Mouse (Mus musculus) c-Kit-negative CD71-positive TER-119-positive erythroid progenitor cells, embryonic 14.5 days (primary cell): Measurements from ENCODE around the gene Bbs9.

Source experiments
- DNase-seq: peaks from one replicate; pipeline ENCODE4 v3.0.0-alpha.2; 2013; ENCODE audit warnings: low read depth, low spot score

The Bbs9 gene

GRCm38 (mm10) chr9:22748617-22749016 lies 273.1 kb downstream of the Bbs9 start:
- DNase-seq, result no peak

- DNase-seq, result no peak
Measured at GRCm38 (mm10) chr9:22750779-22751545, 275.4 kb downstream of the Bbs9 start.

- DNase-seq, result no peak
Measured at GRCm38 (mm10) chr9:22751546-22751929, 276.0 kb downstream of the Bbs9 start.

GRCm38 (mm10) chr9:22754081-22754672 lies 278.7 kb downstream of the Bbs9 start:
- no peak for DNase-seq

- no peak for DNase-seq
Measured at GRCm38 (mm10) chr9:22758487-22758886, 283.0 kb downstream of the Bbs9 start.

GRCm38 (mm10) chr9:22759241-22759640 lies 283.7 kb downstream of the Bbs9 start:
- DNase-seq, result no peak

GRCm38 (mm10) chr9:22760376-22760775 lies 284.9 kb downstream of the Bbs9 start:
- DNase-seq, result no peak

GRCm38 (mm10) chr9:22761487-22761886 lies 286.0 kb downstream of the Bbs9 start:
- DNase-seq, result no peak

GRCm38 (mm10) chr9:22765618-22766220 lies 290.2 kb downstream of the Bbs9 start:
- no peak for DNase-seq

GRCm38 (mm10) chr9:22767154-22767553 lies 291.6 kb downstream of the Bbs9 start:
- no peak for DNase-seq

- DNase-seq, result no peak
Measured at GRCm38 (mm10) chr9:22767860-22768259, 292.3 kb downstream of the Bbs9 start.

- no peak for DNase-seq
Measured at GRCm38 (mm10) chr9:22771785-22772184, 296.3 kb downstream of the Bbs9 start.

- DNase-seq, result no peak
Measured at GRCm38 (mm10) chr9:22776246-22776961, 300.9 kb downstream of the Bbs9 start.

- no peak for DNase-seq
Measured at GRCm38 (mm10) chr9:22777425-22777824, 301.9 kb downstream of the Bbs9 start.

GRCm38 (mm10) chr9:22779631-22780030 lies 304.1 kb downstream of the Bbs9 start:
- DNase-seq, result no peak

GRCm38 (mm10) chr9:22786006-22786405 lies 310.5 kb downstream of the Bbs9 start:
- no peak for DNase-seq

- DNase-seq, result no peak
Measured at GRCm38 (mm10) chr9:22788423-22788822, 312.9 kb downstream of the Bbs9 start.

- no peak for DNase-seq
Measured at GRCm38 (mm10) chr9:22788850-22789249, 313.3 kb downstream of the Bbs9 start.

- no peak for DNase-seq
Measured at GRCm38 (mm10) chr9:22789380-22790168, 314.1 kb downstream of the Bbs9 start.

GRCm38 (mm10) chr9:22791208-22791607 lies 315.7 kb downstream of the Bbs9 start:
- DNase-seq, result no peak

- no peak for DNase-seq
Measured at GRCm38 (mm10) chr9:22791750-22792149, 316.2 kb downstream of the Bbs9 start.
